ENCODE assay signal across 8 mouse cellular contexts in the genomic region with DNA sequence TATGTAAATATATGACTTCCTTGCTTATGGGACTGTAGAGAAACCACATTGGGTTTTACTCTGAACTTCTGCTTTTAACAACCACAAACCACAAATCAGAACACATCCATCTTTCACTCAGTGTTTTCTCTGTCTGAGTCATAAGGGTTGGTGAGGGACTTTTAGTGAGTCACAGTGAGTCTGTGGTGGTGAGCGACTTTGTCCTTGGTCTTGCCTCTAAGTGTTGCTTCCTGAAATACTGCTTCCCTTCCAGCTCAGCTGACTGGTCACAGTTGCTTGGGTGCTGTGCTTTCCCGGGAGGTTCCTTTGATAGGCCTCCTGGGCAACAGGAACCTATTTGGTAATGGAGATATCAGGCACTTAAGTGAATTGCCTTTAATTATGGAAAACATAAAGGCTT. TPM values are rescaled to one million over a fixed set of nuclear protein-coding genes. Genes with fewer than 3 reads are reported as not detected.
A peak's percentile ranks its signal among the peaks of the same experiment; 100 is the strongest.
DNase-seq lines count a peak whose midpoint lies in the region; ATAC-seq lines count a peak whose summit lies in the region.

No protein-coding gene starts in this region.

- peak; percentile 99 for ATAC-seq in monocyte, adult 5-6 weeks (replicated peaks; ENCODE audit: insufficient number of reproducible peaks, low FRiP score, low TSS enrichment, poor library complexity, severe bottlenecking)
- ATAC-seq in erythroblast, adult 5-6 weeks (replicated peaks; ENCODE audit: low FRiP score, poor library complexity, severe bottlenecking): no peak

- H3K4me3 ChIP-seq in hindbrain, embryonic 10.5 days: no peak overlapping the region

- H3K9me3 ChIP-seq in hindbrain, embryonic 10.5 days: 0 out of 2 replicates have a peak, but pooled peaks cover 3% of the 10 kb centered on the region

- no peak overlapping the region for H3K27ac ChIP-seq in hindbrain, embryonic 10.5 days

- no peaks in the 10 kb centered on the region for H3K4me1 ChIP-seq in hindbrain, embryonic 10.5 days (replicated peaks)

- DNase-seq in layer of hippocampus, adult 9-10 months (ENCODE audit: low spot score): peak; percentile 11
- DNase-seq in layer of hippocampus, adult 8-10 months (ENCODE audit: low spot score in 2 of 2): no peak
- peak; percentile 72 for DNase-seq in CD4-positive, CD25-positive, alpha-beta regulatory T cell, adult 2 months (ENCODE audit: low read depth, low spot score)
- DNase-seq in adrenal gland, adult 8-10 months: peak; percentile 68
- DNase-seq in hindbrain, embryonic 10.5 days (ENCODE audit: low spot score): no peak
- no peak for DNase-seq in layer of hippocampus, adult 18-20 months (ENCODE audit: low spot score in 2 of 2)

- WGBS in hindbrain, embryonic 10.5 days: 69% methylated on average over 2 of the region's 2 CpGs

- H3K36me3 ChIP-seq in hindbrain, embryonic 10.5 days: no peaks in the 10 kb centered on the region

- H3K27me3 ChIP-seq in hindbrain, embryonic 10.5 days (ENCODE audit: insufficient read depth, poor library complexity, severe bottlenecking): no peaks in the 10 kb centered on the region

RNA-seq across cellular contexts. Expression of a gene that starts 17.3 kb away (rescaled TPM):
- total RNA-seq in layer of hippocampus, adult 8-10 months (2022): 10 to 100 TPM; 21.6 to 26.2 (median 24.7) TPM
- 10 to 100 TPM; 29.6 to 33.3 (median 31.6) TPM for total RNA-seq in adrenal gland, adult 8-10 months (2022)
- 8.9 to 17.6 TPM (median 10.3 TPM) in 3 replicates for total RNA-seq in monocyte, adult 5-6 weeks (2017)
- 84.9 and 94.3 TPM in 2 replicates for polyA plus RNA-seq in hindbrain, embryonic 10.5 days (2016; fragmentation: Nextera tagmentation; extraction: Ambion mirVana)
- 0.77 and 1.9 TPM in 2 replicates for total RNA-seq in erythroblast, adult 5-6 weeks (2015; ENCODE audit: low replicate concordance)
- 0.68 and 1.7 TPM in 2 replicates for total RNA-seq in erythroblast, adult 5-6 weeks (2017; ENCODE audit: low replicate concordance)
- 10 to 100 TPM; 22.6 to 23.2 TPM for total RNA-seq in layer of hippocampus, adult 18-20 months (2021)

RNA-seq across cellular contexts. Expression of a gene that starts 31.9 kb away (rescaled TPM):
- 10 to 100 TPM; 51.1 to 59.2 (median 55.6) TPM for total RNA-seq in layer of hippocampus, adult 8-10 months (2022)
- 10 to 100 TPM; 52.3 to 61.4 (median 58.1) TPM for total RNA-seq in adrenal gland, adult 8-10 months (2022)
- total RNA-seq in monocyte, adult 5-6 weeks (2017): 52.1 to 58.2 TPM (median 55.3 TPM) in 3 replicates
- polyA plus RNA-seq in hindbrain, embryonic 10.5 days (2016; fragmentation: Nextera tagmentation; extraction: Ambion mirVana): 128 and 129 TPM in 2 replicates
- 7.1 and 12.1 TPM in 2 replicates for total RNA-seq in erythroblast, adult 5-6 weeks (2015; ENCODE audit: low replicate concordance)
- total RNA-seq in erythroblast, adult 5-6 weeks (2017; ENCODE audit: low replicate concordance): 5.9 and 6.6 TPM in 2 replicates
- 10 to 100 TPM; 57.7 to 58.3 TPM for total RNA-seq in layer of hippocampus, adult 18-20 months (2021)

Comparison
In these comparisons a context has a peak if more than half of its experiments do, and no peak if none do; other contexts are left out.
1. DNase-seq: peak in layer of hippocampus, adult 9-10 months (single experiment), CD4-positive, CD25-positive, alpha-beta regulatory T cell, adult 2 months (single experiment) and adrenal gland, adult 8-10 months (single experiment); none in layer of hippocampus, adult 8-10 months (0 of 2), hindbrain, embryonic 10.5 days (single experiment) and layer of hippocampus, adult 18-20 months (0 of 2).